In the genomic region with DNA sequence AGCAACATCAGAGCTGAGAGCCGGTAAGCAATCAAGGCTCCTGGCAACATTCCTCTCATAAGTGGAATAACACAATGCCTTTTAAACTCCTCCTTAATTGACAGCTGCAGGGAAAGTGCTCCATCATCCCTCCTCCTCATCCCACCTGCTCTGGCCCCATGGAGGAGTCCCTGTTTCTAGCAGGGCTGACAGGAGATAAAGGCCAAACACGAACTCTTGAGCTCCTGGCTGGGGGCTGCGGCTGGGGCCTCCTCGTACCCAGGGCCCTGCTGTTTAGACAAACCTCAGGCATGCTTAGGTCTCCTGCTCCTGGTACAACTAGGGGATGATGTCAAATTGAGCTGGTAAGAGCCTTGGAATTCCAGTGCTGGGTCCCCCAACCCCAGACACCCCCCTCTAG, we compare ENCODE assay signal across 21 mouse cellular contexts.
DNase-seq lines count a peak whose midpoint lies in the region; ATAC-seq lines count a peak whose summit lies in the region.
"Had no signal": no experiment of that assay in that cellular context is flagged by ENCODE, and none has a peak within 500 bp of the region (broad histone marks: within the 10 kb centered on the region; RNA-seq: fewer than 3 reads in every experiment).

No protein-coding gene starts in this region.

- no peaks in the 10 kb centered on the region for H3K36me3 ChIP-seq in heart, embryonic 12.5 days
- no peaks in the 10 kb centered on the region for H3K36me3 ChIP-seq in kidney, embryonic 15.5 days
- H3K36me3 ChIP-seq in embryonic facial prominence, embryonic 10.5 days (replicated peaks): no peaks in the 10 kb centered on the region
- H3K36me3 ChIP-seq: embryonic facial prominence, embryonic 12.5 days; forebrain, embryonic 12.5 days; heart, embryonic 13.5 days had no signal

- H3K4me2 ChIP-seq in heart, embryonic 12.5 days: no peak overlapping the region
- no peak overlapping the region for H3K4me2 ChIP-seq in kidney, embryonic 15.5 days
- H3K4me2 ChIP-seq: embryonic facial prominence, embryonic 12.5 days; forebrain, embryonic 12.5 days; heart, embryonic 13.5 days; hindbrain, embryonic 14.5 days had no signal

- peak; percentile 52 for ATAC-seq in heart, embryonic 12.5 days (ENCODE audit: insufficient number of reproducible peaks, low FRiP score)
- peak; percentile 56; the same call in 1 of the 2 replicates for ATAC-seq in kidney, embryonic 15.5 days (replicated peaks; ENCODE audit: low FRiP score)
- ATAC-seq: forebrain, postnatal 0 days had no signal

- 22% methylated on average over 4 of the region's 4 CpGs for WGBS in heart, embryonic 12.5 days
- WGBS in kidney, embryonic 15.5 days: 60% methylated on average over 4 of the region's 4 CpGs
- 53% methylated on average over 4 of the region's 4 CpGs for WGBS in embryonic facial prominence, embryonic 10.5 days

- H3K9me3 ChIP-seq in heart, embryonic 12.5 days (replicated peaks): no peaks in the 10 kb centered on the region
- H3K9me3 ChIP-seq in kidney, embryonic 15.5 days (replicated peaks): no peaks in the 10 kb centered on the region
- no peaks in the 10 kb centered on the region for H3K9me3 ChIP-seq in embryonic facial prominence, embryonic 10.5 days
- H3K9me3 ChIP-seq: embryonic facial prominence, embryonic 12.5 days; forebrain, embryonic 12.5 days; heart, embryonic 13.5 days had no signal

- no peaks in the 10 kb centered on the region for H3K27me3 ChIP-seq in heart, embryonic 12.5 days (replicated peaks)
- no peaks in the 10 kb centered on the region for H3K27me3 ChIP-seq in kidney, embryonic 15.5 days
- H3K27me3 ChIP-seq in embryonic facial prominence, embryonic 10.5 days (replicated peaks; ENCODE audit: low read depth, poor library complexity, severe bottlenecking): 0 out of 2 replicates have a peak, but pooled peaks cover 3% of the 10 kb centered on the region
- H3K27me3 ChIP-seq: embryonic facial prominence, embryonic 12.5 days; forebrain, embryonic 12.5 days; heart, embryonic 13.5 days had no signal

- peaks cover 19% of the 10 kb centered on the region for H3K4me1 ChIP-seq in heart, embryonic 12.5 days (replicated peaks)
- no peaks in the 10 kb centered on the region for H3K4me1 ChIP-seq in kidney, embryonic 15.5 days
- H3K4me1 ChIP-seq in embryonic facial prominence, embryonic 10.5 days: peaks cover 7% of the 10 kb centered on the region
- H3K4me1 ChIP-seq: embryonic facial prominence, embryonic 12.5 days; forebrain, embryonic 12.5 days had no signal

- no peak overlapping the region for H3K9ac ChIP-seq in heart, embryonic 12.5 days
- H3K9ac ChIP-seq in kidney, embryonic 15.5 days: no peak overlapping the region
- H3K9ac ChIP-seq: embryonic facial prominence, embryonic 12.5 days; forebrain, embryonic 12.5 days; forebrain, postnatal 0 days; heart, embryonic 13.5 days; hindbrain, embryonic 14.5 days had no signal

- intact Hi-C loops in heart, postnatal 14 days (cut with DNase I): no loop called here

- H3K4me3 ChIP-seq in heart, embryonic 12.5 days: no peak overlapping the region
- no peak overlapping the region for H3K4me3 ChIP-seq in kidney, embryonic 15.5 days (replicated peaks)
- no peak overlapping the region for H3K4me3 ChIP-seq in embryonic facial prominence, embryonic 10.5 days
- H3K4me3 ChIP-seq: embryonic facial prominence, embryonic 12.5 days; forebrain, embryonic 12.5 days; heart, embryonic 13.5 days had no signal

- no peak for DNase-seq in heart, postnatal 14 days
- DNase-seq in kidney, postnatal 10 days: no peak
- no peak for DNase-seq in embryonic facial prominence, embryonic 10.5 days (ENCODE audit: low spot score)
- DNase-seq in forelimb bud, embryonic 11.5 days (ENCODE audit: low read depth, low spot score): peak; percentile 11
- DNase-seq in testis, postnatal 10 days (ENCODE audit: low spot score): no peak
- DNase-seq: adrenal gland, adult 2 months; adrenal gland, postnatal 25 days; cerebellum, adult 18-20 months; cerebellum, adult 9-11 months; cerebellum, postnatal 36 days; forebrain, postnatal 0 days; gastrocnemius, postnatal 36 days; heart, adult 11 months; heart, postnatal 10 days; kidney, adult 18-20 months had no signal

- H3K27ac ChIP-seq in heart, embryonic 12.5 days (ENCODE audit: poor library complexity, severe bottlenecking): no peak overlapping the region
- 0 out of 2 replicates have a peak overlapping the region, but pooled peaks have one; percentile 2 for H3K27ac ChIP-seq in kidney, embryonic 15.5 days
- 0 out of 2 replicates have a peak overlapping the region, but pooled peaks have one; percentile 10 for H3K27ac ChIP-seq in embryonic facial prominence, embryonic 10.5 days (replicated peaks)
- H3K27ac ChIP-seq: embryonic facial prominence, embryonic 12.5 days; forebrain, embryonic 12.5 days; heart, embryonic 13.5 days; hindbrain, embryonic 14.5 days had no signal
